Mouse (Mus musculus): ENCODE results near the gene Treml2. TPM values are rescaled to one million over a fixed set of nuclear protein-coding genes. Genes with fewer than 3 reads are reported as not detected.

Treml2 gene
- polyA plus RNA-seq (2014; fragmentation: Illumina TruSeq; extraction: RNeasy Lipid Tissue Mini Kit (QIAGEN cat#74804); ENCODE audit: low read depth, low replicate concordance): 0.79 TPM

GRCm38 (mm10) chr17:48299203-48299602 is at the start of gene Treml2:
Gene Treml2 (plus strand): TSS chr17:48299498.

GRCm38 (mm10) chr17:48263741-48264362 is 35.4 kb upstream of the Treml2 start, which contains the start of gene Treml4:
Gene Treml4 (plus strand): TSS chr17:48264295.

GRCm38 (mm10) chr17:48315905-48316579 is 16.7 kb downstream of the Treml2 start, which contains the start of gene B430306N03Rik:
Gene B430306N03Rik (plus strand): TSS chr17:48316141.

GRCm38 (mm10) chr17:48346231-48346630 is 46.9 kb downstream of the Treml2 start, which contains the start of gene Trem2:
Gene Trem2 (plus strand): TSS chr17:48346401.

GRCm38 (mm10) chr17:48359616-48360015 is 60.3 kb downstream of the Treml2 start, which contains the start of gene Treml1:
Gene Treml1 (plus strand): TSS chr17:48359916.

Other genes starting within 250 kb of the Treml2 start
- gene 1700067P10Rik, start 210.2 kb upstream of the Treml2 start, polyA plus RNA-seq (2014; fragmentation: Illumina TruSeq; extraction: RNeasy Lipid Tissue Mini Kit (QIAGEN cat#74804); ENCODE audit: low read depth, low replicate concordance): not detected
- gene 9830107B12Rik, start 153.2 kb upstream of the Treml2 start, polyA plus RNA-seq (2014; fragmentation: Illumina TruSeq; extraction: RNeasy Lipid Tissue Mini Kit (QIAGEN cat#74804); ENCODE audit: low read depth, low replicate concordance): not detected
- gene A530064D06Rik, start 132.2 kb upstream of the Treml2 start, polyA plus RNA-seq (2014; fragmentation: Illumina TruSeq; extraction: RNeasy Lipid Tissue Mini Kit (QIAGEN cat#74804); ENCODE audit: low read depth, low replicate concordance): 0.47 TPM
- not detected for gene Trem1, start 66.7 kb upstream of the Treml2 start, polyA plus RNA-seq (2014; fragmentation: Illumina TruSeq; extraction: RNeasy Lipid Tissue Mini Kit (QIAGEN cat#74804); ENCODE audit: low read depth, low replicate concordance)
- not detected for gene Trem3, start 51.7 kb upstream of the Treml2 start, polyA plus RNA-seq (2014; fragmentation: Illumina TruSeq; extraction: RNeasy Lipid Tissue Mini Kit (QIAGEN cat#74804); ENCODE audit: low read depth, low replicate concordance)
- gene Treml4, start 35.2 kb upstream of the Treml2 start, polyA plus RNA-seq (2014; fragmentation: Illumina TruSeq; extraction: RNeasy Lipid Tissue Mini Kit (QIAGEN cat#74804); ENCODE audit: low read depth, low replicate concordance): 0.41 TPM
- 0.19 TPM for gene B430306N03Rik, start 16.6 kb downstream of the Treml2 start, polyA plus RNA-seq (2014; fragmentation: Illumina TruSeq; extraction: RNeasy Lipid Tissue Mini Kit (QIAGEN cat#74804); ENCODE audit: low read depth, low replicate concordance)
- 0.13 TPM for gene Trem2, start 46.9 kb downstream of the Treml2 start, polyA plus RNA-seq (2014; fragmentation: Illumina TruSeq; extraction: RNeasy Lipid Tissue Mini Kit (QIAGEN cat#74804); ENCODE audit: low read depth, low replicate concordance)
- not detected for gene Treml1, start 60.4 kb downstream of the Treml2 start, polyA plus RNA-seq (2014; fragmentation: Illumina TruSeq; extraction: RNeasy Lipid Tissue Mini Kit (QIAGEN cat#74804); ENCODE audit: low read depth, low replicate concordance)
- gene Nfya, start 110.4 kb downstream of the Treml2 start, polyA plus RNA-seq (2014; fragmentation: Illumina TruSeq; extraction: RNeasy Lipid Tissue Mini Kit (QIAGEN cat#74804); ENCODE audit: low read depth, low replicate concordance): 24.4 TPM
- gene Oard1, start 110.5 kb downstream of the Treml2 start, polyA plus RNA-seq (2014; fragmentation: Illumina TruSeq; extraction: RNeasy Lipid Tissue Mini Kit (QIAGEN cat#74804); ENCODE audit: low read depth, low replicate concordance): 53.9 TPM
- gene Apobec2, start 133.4 kb downstream of the Treml2 start, polyA plus RNA-seq (2014; fragmentation: Illumina TruSeq; extraction: RNeasy Lipid Tissue Mini Kit (QIAGEN cat#74804); ENCODE audit: low read depth, low replicate concordance): 2.7 TPM
- gene Tspo2, start 152.0 kb downstream of the Treml2 start, polyA plus RNA-seq (2014; fragmentation: Illumina TruSeq; extraction: RNeasy Lipid Tissue Mini Kit (QIAGEN cat#74804); ENCODE audit: low read depth, low replicate concordance): not detected
- gene Unc5cl, start 155.4 kb downstream of the Treml2 start, polyA plus RNA-seq (2014; fragmentation: Illumina TruSeq; extraction: RNeasy Lipid Tissue Mini Kit (QIAGEN cat#74804); ENCODE audit: low read depth, low replicate concordance): 3.2 TPM